Mouse (Mus musculus): ENCODE results near the gene Usf3. TPM values are rescaled to one million over a fixed set of nuclear protein-coding genes. Genes with fewer than 3 reads are reported as not detected.

Gene Usf3
- total and polyA plus RNA-seq, 3 experiments, result 4.0 to 8.5 (median 5.2) TPM

DNA sequence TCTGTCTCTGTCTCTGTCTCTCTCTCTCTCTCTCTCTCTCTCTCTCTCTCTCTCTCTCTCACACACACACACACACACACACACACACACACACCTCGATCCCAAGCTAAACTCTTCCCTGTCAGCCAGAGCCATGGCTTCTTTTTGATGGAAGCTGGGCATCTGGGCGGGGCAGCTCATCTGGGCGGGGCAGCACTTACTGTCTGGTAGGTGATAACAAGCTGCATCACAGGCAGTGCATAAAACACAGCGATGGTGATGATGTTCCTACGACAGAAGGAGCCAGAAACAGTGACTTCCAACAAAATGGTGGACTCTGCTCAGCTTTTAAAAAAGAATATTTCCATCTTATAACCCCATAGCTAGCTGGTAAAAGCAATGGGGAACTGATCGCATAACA is 92.5 kb downstream of the Usf3 start:
- H3K4me2 ChIP-seq (ENCODE audit: insufficient read depth, low read depth, poor library complexity, severe bottlenecking), result no peak overlapping the region
- no peak overlapping the region for H3K9ac ChIP-seq (ENCODE audit: insufficient read depth, low read depth)
- H3K4me1 ChIP-seq (ENCODE audit: control insufficient read depth in 1 of 2, insufficient read depth in 2 of 2), result no peaks in the 10 kb centered on the region
- in situ Hi-C loops (cut with MboI; ENCODE audit: low pct_ligation_motif_present, low pct_unique_long_range_greater_than_20kb, low sequenced_read_pairs) (no loop called here), dilution Hi-C loops (cut with MboI; ENCODE audit: extremely low pct_ligation_motif_present, extremely low pct_unique_long_range_greater_than_20kb, low sequenced_read_pairs) (no loop called here)
- TF ChIP-seq CHD1 (IDR thresholded peaks at IDR 0.05; ENCODE audit: low read depth, low read length) (no peak), JUN (IDR thresholded peaks at IDR 0.05; ENCODE audit: insufficient read depth, low read depth, low read length) (no peak), USF1 (IDR thresholded peaks at IDR 0.05; ENCODE audit: low read depth, low read length) (no peak), NELFE (IDR thresholded peaks at IDR 0.05; ENCODE audit: low read depth, low read length) (no peak), EP300 (IDR thresholded peaks at IDR 0.05; ENCODE audit: low read length) (no peak)
- no peak overlapping the region for H3K27ac ChIP-seq (ENCODE audit: insufficient read depth, low read depth)
- H3K4me3 ChIP-seq (replicated peaks in 1 of 3; ENCODE audit: low read depth in 2 of 3, low read length in 2 of 3, poor library complexity in 1 of 3), result no peak overlapping the region
- no peaks in the 10 kb centered on the region for H3K27me3 ChIP-seq (replicated peaks)
- no peaks in the 10 kb centered on the region for H3K9me3 ChIP-seq (replicated peaks; ENCODE audit: low read length)
- DNase-seq (ENCODE audit: extremely low read depth), result no peak
- H3K36me3 ChIP-seq (replicated peaks in 1 of 2; ENCODE audit: control insufficient read depth in 1 of 2, insufficient read depth in 1 of 2, low read length in 1 of 2), result no peaks in the 10 kb centered on the region
- no peaks in the 10 kb centered on the region for H3K79me2 ChIP-seq (replicated peaks; ENCODE audit: control insufficient read depth, extremely low read depth, insufficient read depth, poor library complexity, severe bottlenecking)

- H3K79me2 ChIP-seq (replicated peaks; ENCODE audit: control insufficient read depth, extremely low read depth, insufficient read depth, poor library complexity, severe bottlenecking), result no peaks in the 10 kb centered on the region
- H3K4me3 ChIP-seq (replicated peaks in 1 of 3; ENCODE audit: low read depth in 2 of 3, low read length in 2 of 3, poor library complexity in 1 of 3), result no peak overlapping the region
- dilution Hi-C loops (cut with MboI; ENCODE audit: extremely low pct_ligation_motif_present, extremely low pct_unique_long_range_greater_than_20kb, low sequenced_read_pairs) (no loop called here), in situ Hi-C loops (cut with MboI; ENCODE audit: low pct_ligation_motif_present, low pct_unique_long_range_greater_than_20kb, low sequenced_read_pairs) (no loop called here)
- H3K36me3 ChIP-seq (replicated peaks in 1 of 2; ENCODE audit: control insufficient read depth in 1 of 2, insufficient read depth in 1 of 2, low read length in 1 of 2), result no peaks in the 10 kb centered on the region
- peaks cover 5 to 6% of the 10 kb centered on the region in 2 experiments; a peak in 2 of 4 replicates for H3K4me1 ChIP-seq (ENCODE audit: control insufficient read depth in 1 of 2, insufficient read depth in 2 of 2)
- no peaks in the 10 kb centered on the region for H3K9me3 ChIP-seq (replicated peaks; ENCODE audit: low read length)
- H3K27me3 ChIP-seq (replicated peaks), result no peaks in the 10 kb centered on the region
- TF ChIP-seq POLR2A (IDR thresholded peaks at IDR 0.05; ENCODE audit: low read depth, low read length) (no peak), TCF12 (IDR thresholded peaks at IDR 0.05; ENCODE audit: low read depth, low read length) (no peak), NELFE (IDR thresholded peaks at IDR 0.05; ENCODE audit: low read depth, low read length) (no peak), ELF1 (IDR thresholded peaks at IDR 0.05; ENCODE audit: low read depth, low read length) (no peak), HCFC1 (IDR thresholded peaks at IDR 0.05; ENCODE audit: low read depth, low read length) (no peak), KAT2A (IDR thresholded peaks at IDR 0.05; ENCODE audit: insufficient replicate concordance, low read length) (no peak), MXI1 (IDR thresholded peaks at IDR 0.05; ENCODE audit: low read depth, low read length) (no peak), CHD2 (IDR thresholded peaks at IDR 0.05; ENCODE audit: low read length) (no peak), E2F4 (IDR thresholded peaks at IDR 0.05; ENCODE audit: insufficient replicate concordance, low read depth, low read length) (no peak)
- no peak overlapping the region for H3K9ac ChIP-seq (ENCODE audit: insufficient read depth, low read depth)
- H3K4me2 ChIP-seq (ENCODE audit: insufficient read depth, low read depth, poor library complexity, severe bottlenecking), result no peak overlapping the region
- no peak for DNase-seq (ENCODE audit: extremely low read depth)
- H3K27ac ChIP-seq (ENCODE audit: insufficient read depth, low read depth), result no peak overlapping the region
These were observed 95.6 kb downstream of the Usf3 start for GRCm38 (mm10) chr16:44268541-44269215.

DNA sequence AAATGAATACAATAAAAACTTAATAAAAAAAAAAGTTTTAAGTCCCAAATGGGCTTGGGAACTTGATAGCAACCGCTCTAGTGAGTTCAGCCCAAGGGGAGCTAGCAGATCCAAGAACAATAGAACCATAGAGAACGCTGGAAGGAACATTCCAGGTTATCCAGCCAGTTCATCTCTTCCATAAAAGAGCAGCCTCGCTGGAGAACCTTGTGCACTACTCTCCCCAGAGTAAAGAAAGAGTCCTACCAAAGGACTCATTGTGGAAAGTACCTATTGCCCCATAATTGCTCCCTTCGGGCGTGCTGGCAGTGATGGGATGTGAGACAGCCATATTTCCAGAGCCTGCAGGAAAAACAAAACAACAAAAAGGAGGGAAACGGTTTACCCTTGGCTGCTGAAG is 96.5 kb downstream of the Usf3 start:
- Histone ChIP-seq H3K4me3 (replicated peaks in 1 of 3; ENCODE audit: low read depth in 2 of 3, low read length in 2 of 3, poor library complexity in 1 of 3) (no peak overlapping the region), H3K4me2 (ENCODE audit: insufficient read depth, low read depth, poor library complexity, severe bottlenecking) (no peak overlapping the region), H3K36me3 (replicated peaks in 1 of 2; ENCODE audit: control insufficient read depth in 1 of 2, insufficient read depth in 1 of 2, low read length in 1 of 2) (no peaks in the 10 kb centered on the region), H3K9ac (ENCODE audit: insufficient read depth, low read depth) (no peak overlapping the region), H3K27me3 (replicated peaks) (no peaks in the 10 kb centered on the region), H3K9me3 (replicated peaks; ENCODE audit: low read length) (no peaks in the 10 kb centered on the region), H3K27ac (ENCODE audit: insufficient read depth, low read depth) (no peak overlapping the region), H3K4me1 (ENCODE audit: control insufficient read depth in 1 of 2, insufficient read depth in 2 of 2) (peaks cover 5 to 6% of the 10 kb centered on the region in 2 experiments; a peak in 2 of 4 replicates), H3K79me2 (replicated peaks; ENCODE audit: control insufficient read depth, extremely low read depth, insufficient read depth, poor library complexity, severe bottlenecking) (no peaks in the 10 kb centered on the region)
- dilution Hi-C loops (cut with MboI; ENCODE audit: extremely low pct_ligation_motif_present, extremely low pct_unique_long_range_greater_than_20kb, low sequenced_read_pairs) (no loop called here), in situ Hi-C loops (cut with MboI; ENCODE audit: low pct_ligation_motif_present, low pct_unique_long_range_greater_than_20kb, low sequenced_read_pairs) (no loop called here)
- no peak for DNase-seq (ENCODE audit: extremely low read depth)
- no peak for TF ChIP-seq ZKSCAN1 (IDR thresholded peaks at IDR 0.05; ENCODE audit: borderline replicate concordance, low read depth, low read length)

Measured in CH12.LX (cell line).